Mouse (Mus musculus): Measurements from ENCODE around the gene Clmn. TPM values are rescaled to one million over a fixed set of nuclear protein-coding genes. Genes with fewer than 3 reads are reported as not detected.
A peak's percentile ranks its signal among the peaks of the same experiment; 100 is the strongest.

Gene Clmn
- polyA plus RNA-seq, 1 experiment from 2014 or later, result 3.8 TPM

DNA sequence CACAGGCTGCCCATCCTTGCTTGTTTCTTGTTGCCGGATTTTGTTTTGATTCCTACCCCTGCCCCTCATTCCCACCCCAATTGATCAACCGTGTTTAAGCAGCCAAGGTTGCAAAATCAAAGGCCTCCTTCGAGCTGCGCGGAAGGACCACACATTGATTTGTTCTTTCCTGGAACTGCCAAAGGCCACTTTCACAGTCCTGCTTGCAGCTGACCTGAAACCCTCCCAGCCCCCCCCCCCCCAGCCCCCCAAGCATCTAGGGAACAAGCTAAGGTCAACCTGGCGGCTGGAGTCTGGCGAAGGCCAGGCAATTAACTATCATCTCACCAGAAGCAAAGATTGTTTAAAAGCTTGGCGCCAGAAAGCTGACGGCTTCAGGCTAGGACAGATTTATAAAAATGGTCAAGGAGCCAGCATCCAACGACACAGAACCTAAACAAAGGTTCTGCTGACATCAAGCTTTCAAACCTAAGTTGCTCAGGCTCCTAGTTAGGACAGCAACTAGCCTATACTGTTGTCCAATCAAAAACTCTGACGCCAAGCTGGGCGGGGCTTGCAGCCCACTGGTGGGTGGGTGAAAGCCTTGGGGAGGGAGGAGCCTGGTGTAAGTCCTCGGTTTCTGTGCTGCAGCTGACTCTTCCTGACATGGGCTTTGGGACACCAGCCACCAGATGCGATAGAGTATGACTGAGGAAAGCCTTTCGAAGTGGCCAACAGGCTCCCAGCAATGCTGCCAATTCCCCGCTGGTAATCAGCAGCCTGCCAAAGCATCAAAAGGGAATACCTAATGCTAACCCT is 13.0 kb downstream of the Clmn start:
- Histone ChIP-seq H3K4me3 (peak overlapping the region; percentile 16), H3K27ac (no peak overlapping the region), H3K4me1 (peaks cover 15% of the 10 kb centered on the region), H3K4me2 (replicated peaks) (peak overlapping the region; percentile 52), H3K9ac (peak overlapping the region; percentile 45; the same call in 1 of the 2 replicates), H3K27me3 (0 out of 2 replicates have a peak, but pooled peaks cover 3% of the 10 kb centered on the region), H3K9me3 (no peaks in the 10 kb centered on the region), H3K36me3 (0 out of 2 replicates have a peak, but pooled peaks cover 3% of the 10 kb centered on the region)
- peak; percentile 89 for ATAC-seq (ENCODE audit: low FRiP score, low read depth)
- 13% methylated on average over 16 of the region's 16 CpGs for WGBS

DNA sequence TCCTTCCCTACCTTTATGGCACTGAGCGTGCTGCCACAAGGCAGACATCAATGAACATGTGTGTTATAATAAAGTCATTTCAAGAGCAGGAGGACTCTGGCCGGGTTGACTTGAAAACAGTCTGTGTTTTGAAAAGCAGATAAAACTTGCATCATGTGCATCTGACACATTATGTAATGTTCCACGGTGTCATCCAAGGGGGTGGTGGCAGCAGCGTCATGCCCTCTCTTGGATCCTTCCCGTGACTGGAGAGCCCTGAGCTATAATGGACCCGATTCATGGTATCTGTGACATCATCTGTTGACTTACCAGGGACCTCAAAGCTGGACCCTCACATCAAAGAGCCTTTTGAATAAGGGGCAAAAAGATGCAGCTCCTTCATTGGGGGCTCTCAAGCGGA is 14.8 kb downstream of the Clmn start:
- H3K4me1 ChIP-seq, result peaks cover 32% of the 10 kb centered on the region
- no peaks in the 10 kb centered on the region for H3K9me3 ChIP-seq
- H3K4me3 ChIP-seq, result no peak overlapping the region
- 88% methylated on average over 7 of the region's 7 CpGs for WGBS
- H3K36me3 ChIP-seq, result 0 out of 2 replicates have a peak, but pooled peaks cover under 1% of the 10 kb centered on the region
- no peak overlapping the region for H3K27ac ChIP-seq
- no peak overlapping the region for H3K4me2 ChIP-seq (replicated peaks)
- ATAC-seq (ENCODE audit: low FRiP score, low read depth), result no peak
- H3K9ac ChIP-seq, result no peak overlapping the region
- H3K27me3 ChIP-seq, result 0 out of 2 replicates have a peak, but pooled peaks cover 5% of the 10 kb centered on the region

DNA sequence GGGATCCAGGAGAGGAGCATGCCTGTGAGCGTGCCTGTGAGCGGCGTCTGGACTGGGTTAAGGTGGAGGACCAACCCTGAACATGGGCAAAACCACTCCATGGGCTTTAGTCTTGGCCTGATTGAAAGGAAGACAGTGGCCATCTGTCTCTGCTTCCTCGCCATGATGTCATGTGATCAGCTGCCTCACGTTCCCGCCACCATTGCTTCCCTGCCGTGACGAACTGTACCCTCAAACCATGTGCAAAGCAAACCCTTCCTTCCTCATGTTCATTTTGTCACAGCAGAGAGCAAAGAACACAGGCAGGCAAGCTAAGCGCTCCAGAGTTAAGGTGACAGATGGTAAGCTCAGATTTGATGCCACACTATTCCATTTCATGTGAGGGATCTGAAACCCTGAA is 16.2 kb downstream of the Clmn start:
- Histone ChIP-seq H3K4me3 (no peak overlapping the region), H3K4me2 (replicated peaks) (no peak overlapping the region), H3K27me3 (peaks cover 8% of the 10 kb centered on the region; the same call in 1 of the 2 replicates), H3K36me3 (no peaks in the 10 kb centered on the region), H3K4me1 (peaks cover 44% of the 10 kb centered on the region), H3K27ac (no peak overlapping the region), H3K9me3 (no peaks in the 10 kb centered on the region), H3K9ac (no peak overlapping the region)
- ATAC-seq (ENCODE audit: low FRiP score, low read depth), result no peak
- WGBS, result 85% methylated on average over 9 of the region's 9 CpGs

DNA sequence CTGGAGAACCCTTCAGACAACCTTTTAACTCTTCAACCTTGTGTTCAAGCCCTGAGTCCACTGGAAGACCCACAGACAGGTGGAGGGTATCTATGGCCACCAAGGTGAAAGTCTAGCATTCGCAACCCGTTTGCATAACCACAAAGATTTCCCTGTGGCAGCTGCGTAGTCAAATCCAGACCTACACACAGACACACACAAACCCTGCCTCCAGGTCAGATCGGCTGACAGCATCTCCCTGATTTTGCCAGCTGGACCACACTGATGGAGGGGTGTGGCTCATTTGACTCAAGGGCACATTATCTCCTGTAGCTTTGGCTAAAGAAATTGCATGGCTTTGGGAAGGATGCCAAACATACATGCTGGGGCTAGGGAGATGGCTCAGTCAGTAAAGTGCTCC is 17.6 kb downstream of the Clmn start:
- no peak for ATAC-seq (ENCODE audit: low FRiP score, low read depth)
- Histone ChIP-seq H3K4me2 (replicated peaks) (no peak overlapping the region), H3K36me3 (no peaks in the 10 kb centered on the region), H3K9me3 (no peaks in the 10 kb centered on the region), H3K27ac (no peak overlapping the region), H3K4me3 (no peak overlapping the region), H3K9ac (no peak overlapping the region), H3K4me1 (peaks cover 44% of the 10 kb centered on the region), H3K27me3 (peaks cover 8% of the 10 kb centered on the region; the same call in 1 of the 2 replicates)
- 87% methylated on average over 4 of the region's 4 CpGs for WGBS

DNA sequence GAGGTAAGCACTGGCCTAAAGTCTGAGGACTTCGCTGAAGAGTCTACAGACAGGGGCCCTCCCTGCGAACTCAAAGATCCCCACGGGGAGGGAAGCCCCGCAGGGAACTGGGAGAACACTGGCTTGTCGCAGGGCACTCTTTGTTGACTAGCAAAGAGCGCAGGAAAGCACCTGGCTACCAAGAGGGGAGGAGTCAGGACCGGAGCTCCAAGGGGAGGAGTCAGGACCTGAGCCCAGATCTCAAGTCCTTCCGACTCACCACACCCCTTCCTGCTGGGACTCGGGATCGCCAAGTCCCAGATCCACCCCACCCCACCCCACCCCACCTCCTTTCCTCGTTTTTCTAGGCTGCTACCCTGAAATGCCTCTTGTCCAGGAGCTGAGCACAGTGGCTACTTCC is 19.2 kb downstream of the Clmn start:
- peak overlapping the region; percentile 29 for H3K4me3 ChIP-seq
- no peak for ATAC-seq (ENCODE audit: low FRiP score, low read depth)
- H3K9me3 ChIP-seq, result no peaks in the 10 kb centered on the region
- H3K36me3 ChIP-seq, result no peaks in the 10 kb centered on the region
- H3K9ac ChIP-seq, result no peak overlapping the region
- 3% methylated on average over 11 of the region's 11 CpGs for WGBS
- H3K4me1 ChIP-seq, result peaks cover 32% of the 10 kb centered on the region
- no peak overlapping the region for H3K27ac ChIP-seq
- H3K4me2 ChIP-seq (replicated peaks), result peak overlapping the region; percentile 58
- peaks cover 8% of the 10 kb centered on the region; the same call in 1 of the 2 replicates for H3K27me3 ChIP-seq

DNA sequence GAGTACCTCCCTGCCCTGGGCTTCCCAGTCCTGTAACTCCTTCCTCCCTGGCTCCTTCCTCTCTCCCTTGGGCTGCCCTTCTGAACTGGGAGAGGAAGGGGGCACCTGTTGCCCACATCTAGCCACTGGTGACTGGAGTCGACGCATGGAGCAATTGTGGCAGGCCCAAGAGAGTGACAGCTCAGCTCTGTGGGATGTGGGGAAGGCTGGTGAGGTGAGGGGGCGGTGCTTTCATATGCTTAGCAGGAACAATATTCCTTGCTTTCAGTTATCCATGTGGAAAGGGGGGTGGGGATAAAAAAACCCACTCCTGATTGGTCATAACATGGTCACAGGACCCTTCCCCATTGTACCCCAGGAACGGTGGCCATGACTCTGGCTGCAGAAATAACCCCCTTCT is 19.9 kb downstream of the Clmn start:
- 68% methylated on average over 4 of the region's 4 CpGs for WGBS
- no peak overlapping the region for H3K27ac ChIP-seq
- no peaks in the 10 kb centered on the region for H3K36me3 ChIP-seq
- H3K4me1 ChIP-seq, result peaks cover 32% of the 10 kb centered on the region
- no peaks in the 10 kb centered on the region for H3K9me3 ChIP-seq
- no peak overlapping the region for H3K9ac ChIP-seq
- H3K4me2 ChIP-seq (replicated peaks), result no peak overlapping the region
- peaks cover 7% of the 10 kb centered on the region; the same call in 1 of the 2 replicates for H3K27me3 ChIP-seq
- ATAC-seq (ENCODE audit: low FRiP score, low read depth), result no peak
- no peak overlapping the region for H3K4me3 ChIP-seq

DNA sequence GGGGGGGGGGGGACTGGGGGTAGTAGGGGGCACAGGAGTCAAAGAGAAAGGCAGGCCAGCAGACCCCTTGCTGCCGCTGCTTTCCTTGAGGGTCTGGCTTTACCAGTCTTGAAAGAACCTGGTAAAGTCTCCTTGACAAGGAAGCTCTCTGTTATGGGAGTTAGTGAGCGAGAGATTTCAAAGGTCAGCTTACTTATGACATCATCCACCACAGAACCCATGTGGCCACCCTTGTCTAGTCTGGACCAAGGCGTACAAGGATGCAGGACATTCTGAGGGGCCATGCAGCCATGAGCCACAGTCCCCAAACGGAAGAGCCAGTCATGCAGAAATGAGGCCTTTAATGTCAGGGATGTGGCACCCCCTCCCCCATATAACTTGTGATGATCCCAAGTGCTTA is 20.6 kb downstream of the Clmn start:
- no peaks in the 10 kb centered on the region for H3K9me3 ChIP-seq
- H3K9ac ChIP-seq, result no peak overlapping the region
- peaks cover 10% of the 10 kb centered on the region; the same call in 1 of the 2 replicates for H3K27me3 ChIP-seq
- 71% methylated on average over 4 of the region's 4 CpGs for WGBS
- no peaks in the 10 kb centered on the region for H3K36me3 ChIP-seq
- no peak overlapping the region for H3K4me2 ChIP-seq (replicated peaks)
- no peak overlapping the region for H3K4me3 ChIP-seq
- ATAC-seq (ENCODE audit: low FRiP score, low read depth), result no peak
- H3K4me1 ChIP-seq, result peaks cover 32% of the 10 kb centered on the region
- H3K27ac ChIP-seq, result no peak overlapping the region

DNA sequence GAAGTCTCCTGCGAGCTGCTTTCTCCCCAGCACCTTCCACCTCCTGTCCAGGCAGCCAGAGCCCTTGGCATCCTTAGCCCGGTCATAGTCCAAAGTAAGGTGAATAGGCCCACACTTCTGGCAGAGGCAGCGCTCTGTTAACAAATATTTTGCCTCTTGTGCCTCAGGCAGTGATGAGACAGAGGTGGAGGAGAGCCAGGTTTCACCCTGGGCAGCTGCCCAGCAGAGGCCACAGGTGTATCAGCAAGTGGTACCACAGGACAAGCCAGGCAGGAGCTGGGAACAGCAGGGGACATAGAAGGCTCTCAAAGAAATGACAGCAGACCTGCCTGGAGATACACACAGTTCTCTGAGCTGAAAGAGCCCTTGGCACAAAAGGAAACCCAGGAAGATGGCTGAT is 23.6 kb downstream of the Clmn start:
- Histone ChIP-seq H3K4me2 (replicated peaks) (no peak overlapping the region), H3K4me1 (peaks cover 41% of the 10 kb centered on the region), H3K27me3 (peaks cover 7% of the 10 kb centered on the region; the same call in 1 of the 2 replicates), H3K9ac (no peak overlapping the region), H3K27ac (no peak overlapping the region), H3K4me3 (no peak overlapping the region), H3K9me3 (no peaks in the 10 kb centered on the region), H3K36me3 (no peaks in the 10 kb centered on the region)
- 75% methylated on average over 3 of the region's 3 CpGs for WGBS
- no peak for ATAC-seq (ENCODE audit: low FRiP score, low read depth)

DNA sequence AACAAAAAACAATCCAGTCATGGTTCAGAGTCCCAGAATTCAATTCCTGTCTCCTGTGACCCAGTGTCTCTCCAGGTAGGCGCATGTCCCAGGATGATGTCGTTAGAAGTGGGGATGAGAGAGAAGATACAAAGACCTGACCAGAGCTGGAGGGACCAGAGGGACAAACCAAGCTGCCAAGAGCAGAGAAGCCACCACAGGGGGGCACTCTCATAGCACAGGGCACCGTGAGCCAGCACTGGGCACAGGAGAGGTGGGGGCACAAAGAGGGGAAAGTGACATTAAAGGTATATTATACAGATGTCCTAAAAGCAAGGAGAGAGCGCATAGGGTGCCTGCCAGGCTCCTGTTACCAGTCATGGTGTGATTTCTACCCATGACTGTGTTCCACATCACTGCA is 25.9 kb downstream of the Clmn start:
- peaks cover 21% of the 10 kb centered on the region for H3K4me1 ChIP-seq
- 56% methylated on average over 4 of the region's 4 CpGs for WGBS
- H3K27ac ChIP-seq, result no peak overlapping the region
- no peaks in the 10 kb centered on the region for H3K9me3 ChIP-seq
- H3K4me2 ChIP-seq (replicated peaks), result no peak overlapping the region
- no peaks in the 10 kb centered on the region for H3K36me3 ChIP-seq
- no peak overlapping the region for H3K9ac ChIP-seq
- no peak for ATAC-seq (ENCODE audit: low FRiP score, low read depth)
- 0 out of 2 replicates have a peak, but pooled peaks cover 7% of the 10 kb centered on the region for H3K27me3 ChIP-seq
- no peak overlapping the region for H3K4me3 ChIP-seq

DNA sequence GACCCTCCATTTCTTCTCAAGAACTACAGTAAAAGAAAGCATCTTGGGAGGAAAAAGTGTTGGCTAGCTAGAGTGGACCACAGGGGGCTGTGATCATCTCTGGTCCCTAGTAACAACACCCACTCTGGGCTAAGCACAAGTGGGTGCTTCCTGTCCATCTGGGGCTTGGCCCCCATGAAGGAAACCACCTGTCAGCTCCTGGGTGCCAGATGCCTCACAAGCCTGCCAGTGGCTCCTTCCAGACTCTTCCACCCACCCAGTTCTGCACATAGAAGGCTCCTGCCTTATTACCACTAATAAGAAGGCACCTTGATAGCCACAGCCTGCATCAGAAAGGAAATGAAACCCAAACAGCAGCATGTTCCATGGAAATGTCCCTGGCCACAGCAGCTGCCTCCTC is 26.4 kb downstream of the Clmn start:
- no peak overlapping the region for H3K4me2 ChIP-seq (replicated peaks)
- H3K9me3 ChIP-seq, result no peaks in the 10 kb centered on the region
- no peak for ATAC-seq (ENCODE audit: low FRiP score, low read depth)
- no peak overlapping the region for H3K9ac ChIP-seq
- no peaks in the 10 kb centered on the region for H3K36me3 ChIP-seq
- no peak overlapping the region for H3K27ac ChIP-seq
- H3K27me3 ChIP-seq, result peaks cover 10% of the 10 kb centered on the region; the same call in 1 of the 2 replicates
- H3K4me1 ChIP-seq, result peaks cover 16% of the 10 kb centered on the region
- no peak overlapping the region for H3K4me3 ChIP-seq

DNA sequence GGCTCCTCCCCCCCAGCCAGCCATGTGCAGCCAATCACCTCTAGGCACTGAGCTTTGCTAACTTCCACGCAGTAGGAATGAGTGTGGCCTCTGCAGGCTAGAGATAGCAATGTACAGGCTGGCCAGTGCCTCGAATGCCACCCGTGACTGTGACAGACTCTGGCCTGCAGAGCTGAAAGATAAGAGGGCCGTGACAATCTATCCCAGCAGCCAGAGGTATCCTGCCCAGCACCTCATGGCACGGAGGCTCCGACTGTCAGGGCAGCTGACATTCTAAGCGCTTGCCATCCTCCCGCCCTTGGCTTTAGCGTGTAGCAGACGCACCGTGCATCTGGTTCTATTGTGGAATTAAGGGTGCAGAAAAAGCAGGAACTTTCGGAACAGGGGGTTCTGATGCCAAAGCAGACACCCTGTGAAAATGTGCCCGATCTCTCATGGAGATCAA is 26.9 kb downstream of the Clmn start:
- Histone ChIP-seq H3K27ac (no peak overlapping the region), H3K4me1 (peaks cover 15% of the 10 kb centered on the region), H3K27me3 (peaks cover 15% of the 10 kb centered on the region; the same call in 1 of the 2 replicates), H3K4me2 (replicated peaks) (no peak overlapping the region), H3K9ac (no peak overlapping the region), H3K9me3 (no peaks in the 10 kb centered on the region), H3K4me3 (no peak overlapping the region), H3K36me3 (no peaks in the 10 kb centered on the region)
- WGBS, result 70% methylated on average over 13 of the region's 13 CpGs
- no peak for ATAC-seq (ENCODE audit: low FRiP score, low read depth)

DNA sequence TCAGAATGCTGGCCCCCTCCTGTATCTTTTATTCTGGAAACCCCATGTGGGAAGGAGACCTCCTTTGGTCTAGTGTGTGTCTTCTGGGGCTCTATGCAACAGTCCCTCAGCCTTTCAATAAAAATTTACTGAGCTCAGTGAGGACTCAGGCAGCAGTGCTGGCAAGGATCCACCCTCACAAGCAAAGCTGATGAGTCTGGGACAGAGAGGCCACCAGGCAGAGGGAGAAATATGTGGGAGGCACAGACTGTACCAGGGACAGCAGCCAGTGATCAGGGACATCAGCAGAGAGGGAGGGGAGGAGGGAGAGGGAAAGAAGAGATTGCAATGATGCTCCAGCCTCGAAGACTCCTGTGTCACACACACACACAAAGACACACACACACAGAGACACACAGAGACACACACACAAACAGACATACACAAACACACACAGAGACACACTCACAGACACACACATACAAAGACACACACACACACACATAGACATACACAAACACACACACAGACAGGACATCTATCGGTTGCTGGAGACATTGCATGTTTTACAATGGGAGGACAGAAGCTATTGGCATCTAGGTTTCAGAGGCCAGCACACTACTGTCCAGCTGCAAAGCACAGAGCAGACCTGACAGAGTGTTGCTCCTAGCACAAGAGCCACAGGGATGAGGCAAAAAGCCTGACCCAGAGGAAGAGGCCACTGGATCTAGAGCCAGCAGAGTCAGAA is 27.6 kb downstream of the Clmn start:
- Histone ChIP-seq H3K27ac (no peak overlapping the region), H3K36me3 (no peaks in the 10 kb centered on the region), H3K27me3 (peaks cover 15% of the 10 kb centered on the region; the same call in 1 of the 2 replicates), H3K9ac (no peak overlapping the region), H3K4me1 (peaks cover 15% of the 10 kb centered on the region), H3K4me3 (no peak overlapping the region), H3K4me2 (replicated peaks) (no peak overlapping the region), H3K9me3 (no peaks in the 10 kb centered on the region)
- no peak for ATAC-seq (ENCODE audit: low FRiP score, low read depth)
- 76% methylated on average over 2 of the region's 2 CpGs for WGBS

Measured in limb, embryonic 13.5 days (tissue).